Mouse (Mus musculus): ENCODE measurements around the gene Zim1. TPM values are rescaled to one million over a fixed set of nuclear protein-coding genes. Genes with fewer than 3 reads are reported as not detected.

Gene Zim1
- total RNA-seq, 2 experiments from 2014 or later = 3.7 to 4.6 TPM

DNA sequence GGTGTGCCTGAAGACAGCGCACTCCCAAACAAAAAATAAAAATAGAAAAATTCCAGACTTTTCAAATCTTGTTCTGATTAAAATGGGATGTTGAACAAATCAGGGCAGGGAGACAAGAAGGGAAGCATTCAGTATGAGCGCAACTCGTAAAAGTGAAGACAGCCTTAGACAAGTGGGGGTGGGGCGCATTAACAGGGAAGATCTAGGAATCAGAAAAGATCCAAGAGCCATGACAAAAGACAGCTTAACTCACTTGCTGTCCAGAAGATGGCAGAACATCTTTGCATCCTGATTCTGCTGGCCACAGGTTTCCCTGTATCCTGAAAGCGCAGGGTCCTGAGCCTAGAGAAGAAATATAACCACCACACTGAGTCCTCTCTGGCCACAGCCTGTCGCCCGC, 37.6 kb downstream of the Zim1 start:
- intact Hi-C loops (cut with DNase I) = loop anchor here (1.0 to 5.0 kb wide), 3 partner anchors 260 to 624 kb away; no protein-coding TSS in a partner anchor
- no peak for DNase-seq

DNA sequence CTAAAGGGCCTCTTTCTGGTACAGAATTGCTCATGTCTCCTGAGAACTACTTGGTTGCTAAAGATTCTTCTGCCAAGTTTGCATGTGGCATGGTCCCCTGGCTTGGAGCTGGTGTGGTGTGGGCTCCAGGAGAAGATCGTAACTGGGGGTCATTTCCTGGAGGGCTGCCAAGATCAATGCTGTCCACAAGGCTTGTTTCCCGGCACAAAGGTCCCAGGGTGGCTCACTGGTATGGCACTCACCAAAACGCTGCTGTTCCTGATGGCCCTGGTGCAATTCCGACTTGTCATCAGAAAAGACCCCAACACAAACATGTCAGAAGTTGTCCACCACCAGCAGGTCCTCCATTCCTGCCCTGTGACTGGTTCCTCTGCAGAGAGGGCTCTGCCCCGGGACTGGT, 44.1 kb downstream of the Zim1 start:
- intact Hi-C loops (cut with DNase I) = no loop called here
- DNase-seq = no peak

DNA sequence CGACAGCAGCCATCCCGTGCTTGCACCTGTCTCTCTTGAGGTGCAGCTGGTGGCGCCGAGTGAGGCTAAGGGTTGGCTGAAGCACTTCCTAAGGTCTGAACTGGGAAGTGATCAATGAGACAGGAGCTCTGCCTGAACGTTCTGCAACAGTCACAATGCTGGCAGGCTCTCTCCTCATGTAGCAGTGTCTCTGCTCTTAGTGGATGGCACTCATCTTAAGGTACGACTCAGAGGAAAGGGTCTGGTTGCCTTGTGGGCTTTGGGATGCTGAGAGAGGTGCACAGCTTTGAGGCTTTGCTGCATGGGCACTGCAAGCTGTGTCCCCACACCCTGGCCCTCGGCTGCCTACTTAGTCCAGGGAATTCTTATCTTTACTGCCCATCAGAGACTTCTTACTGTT, 45.0 kb downstream of the Zim1 start:
- intact Hi-C loops (cut with DNase I) = no loop called here
- no peak for DNase-seq

DNA sequence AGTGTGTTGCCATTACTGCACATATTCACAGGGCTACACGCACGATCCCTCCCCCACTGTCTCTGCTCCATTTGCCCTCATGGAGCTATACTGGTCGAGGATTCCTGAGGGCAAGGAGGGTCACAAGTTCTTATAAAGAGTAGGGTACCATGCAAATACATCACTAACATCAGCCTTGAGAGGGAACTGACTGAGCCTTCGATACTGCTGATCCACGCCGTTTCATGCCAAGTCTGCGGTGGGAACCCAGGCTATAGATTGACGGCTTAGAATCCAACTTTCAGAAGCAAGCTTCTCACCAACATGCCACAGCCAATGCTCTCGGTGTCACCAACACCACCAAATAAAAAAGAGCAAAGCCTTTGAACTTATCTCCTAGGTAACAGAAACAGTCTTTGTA, 45.7 kb downstream of the Zim1 start:
- intact Hi-C loops (cut with DNase I) = no loop called here
- no peak for DNase-seq

DNA sequence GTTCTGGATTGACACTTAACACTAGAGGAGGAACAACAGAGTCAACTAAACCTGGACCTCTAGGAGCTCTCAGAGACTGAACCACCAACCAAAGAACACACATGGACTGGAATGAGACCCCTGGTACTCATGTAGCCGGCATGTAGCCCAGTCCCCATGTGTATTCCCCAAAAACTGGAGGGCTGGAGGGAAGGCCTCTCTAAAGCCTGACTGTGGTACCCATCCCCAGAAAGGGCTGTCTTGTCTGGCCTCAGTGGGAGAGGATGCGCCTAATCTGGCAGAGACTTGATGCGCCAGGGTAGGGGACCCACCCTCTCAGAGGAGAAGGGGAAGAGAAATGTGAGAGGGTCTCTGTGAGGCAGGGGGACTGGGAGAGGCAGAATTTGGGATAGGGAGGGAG, 50.4 kb downstream of the Zim1 start:
- DNase-seq = no peak
- intact Hi-C loops (cut with DNase I) = no loop called here

- intact Hi-C loops (cut with DNase I) = no loop called here
- DNase-seq = no peak
Measured at GRCm38 (mm10) chr7:6638076-6638475, 58.2 kb downstream of the Zim1 start.

- no peak for DNase-seq
- intact Hi-C loops (cut with DNase I) = no loop called here
Measured at GRCm38 (mm10) chr7:6636741-6637140, 59.5 kb downstream of the Zim1 start.

- intact Hi-C loops (cut with DNase I) = no loop called here
- no peak for DNase-seq
Measured at GRCm38 (mm10) chr7:6635831-6636230, 60.4 kb downstream of the Zim1 start.

Other genes with a start within 250 kb of the Zim1 start
- gene Olfr1336, start 240.3 kb downstream of the Zim1 start, total RNA-seq (2021) = not detected
- gene Olfr1346, start 229.3 kb downstream of the Zim1 start, total RNA-seq (2021) = not detected
- gene Olfr5, start 209.5 kb downstream of the Zim1 start, total RNA-seq (2021) = not detected
- not detected for gene Olfr1347, start 196.7 kb downstream of the Zim1 start, total RNA-seq (2021)
- not detected for gene Olfr1348, start 187.7 kb downstream of the Zim1 start, total RNA-seq (2021)
- gene Olfr1349, start 173.5 kb downstream of the Zim1 start, total RNA-seq (2021) = not detected
- gene Olfr1350, start 131.6 kb downstream of the Zim1 start, total RNA-seq (2021) = not detected
- gene Peg3, start 34.0 kb upstream of the Zim1 start, total RNA-seq (2021) = 10 to 100 TPM in 1 of 2 experiments, 1 to 10 TPM in 1; 7.6 to 11.3 TPM
- under 1 TPM; 0.08 to 0.17 TPM for gene Usp29, start 34.1 kb upstream of the Zim1 start, total RNA-seq (2021)